In genomic region chr14:58074621-58075432, GRCm38 (mm10) we compare ENCODE assay signal across 8 mouse cellular contexts. TPM values are rescaled to one million over a fixed set of nuclear protein-coding genes. Genes with fewer than 3 reads are reported as not detected.
DNase-seq lines count a peak whose midpoint lies in the region; ATAC-seq lines count a peak whose summit lies in the region.

No protein-coding gene starts in this region.

- peaks cover 60% of the 10 kb centered on the region for H3K27me3 ChIP-seq in lung, embryonic 16.5 days (ENCODE audit: control insufficient read depth, insufficient read depth, low read depth, low read length)
- peaks cover 60% of the 10 kb centered on the region for H3K27me3 ChIP-seq in intestine, embryonic 15.5 days (replicated peaks)

- H3K4me2 ChIP-seq in lung, embryonic 16.5 days (ENCODE audit: low read depth, low read length), result peak overlapping the region; percentile 81
- peak overlapping the region; percentile 92 for H3K4me2 ChIP-seq in intestine, embryonic 15.5 days (replicated peaks)

- under 1% methylated on average over 58 of the region's 61 CpGs for WGBS in lung, embryonic 16.5 days
- WGBS in intestine, embryonic 15.5 days, result under 1% methylated on average over 61 of the region's 61 CpGs

- 0 out of 2 replicates have a peak, but pooled peaks have one; percentile 16 for ATAC-seq in lung, embryonic 16.5 days (ENCODE audit: low read depth)
- ATAC-seq in intestine, embryonic 15.5 days, result no peak

- H3K4me1 ChIP-seq in lung, embryonic 16.5 days (replicated peaks; ENCODE audit: control insufficient read depth, insufficient read depth, low read length), result peaks cover 25% of the 10 kb centered on the region
- peaks cover 28% of the 10 kb centered on the region for H3K4me1 ChIP-seq in intestine, embryonic 15.5 days (replicated peaks)

- peak overlapping the region; percentile 59 for H3K4me3 ChIP-seq in lung, embryonic 16.5 days (ENCODE audit: low read length)
- H3K4me3 ChIP-seq in intestine, embryonic 15.5 days (replicated peaks), result peak overlapping the region; percentile 59

- DNase-seq in lung, postnatal 25 days (ENCODE audit: low spot score), result no peak
- peak; percentile 77 to 78 for DNase-seq in cerebellum, postnatal 10 days
- peak; percentile 31 for DNase-seq in gastrocnemius, postnatal 10 days
- peak; percentile 5 for DNase-seq in liver
- peak; percentile 76 for DNase-seq in retina, embryonic 14.5 days (ENCODE audit: low spot score)
- DNase-seq in spleen, adult 12 weeks (ENCODE audit: low spot score), result no peak

- H3K27ac ChIP-seq in lung, embryonic 16.5 days (ENCODE audit: low read length), result peak overlapping the region; percentile 64
- H3K27ac ChIP-seq in intestine, embryonic 15.5 days, result peak overlapping the region; percentile 77

- no peaks in the 10 kb centered on the region for H3K9me3 ChIP-seq in lung, embryonic 16.5 days (ENCODE audit: control insufficient read depth, low read length)
- H3K9me3 ChIP-seq in intestine, embryonic 15.5 days, result no peaks in the 10 kb centered on the region

- peak overlapping the region; percentile 65 for H3K9ac ChIP-seq in lung, embryonic 16.5 days (ENCODE audit: low read length)
- H3K9ac ChIP-seq in intestine, embryonic 15.5 days, result peak overlapping the region; percentile 56

- H3K36me3 ChIP-seq in lung, embryonic 16.5 days (ENCODE audit: control insufficient read depth, insufficient read depth, low read length), result no peaks in the 10 kb centered on the region
- no peaks in the 10 kb centered on the region for H3K36me3 ChIP-seq in intestine, embryonic 15.5 days

RNA-seq across cellular contexts. Expression of gene Fgf9, which starts 4.5 kb away (rescaled TPM):
- 9.7 and 10.7 TPM in 2 replicates for polyA plus RNA-seq in lung, embryonic 16.5 days (2015; fragmentation: Nextera tagmentation; extraction: Ambion mirVana)
- 1 to 10 TPM; 1.2 to 1.8 TPM for total RNA-seq in gastrocnemius, postnatal 10 days (2021)
- 17.1 and 19.3 TPM in 2 replicates for polyA plus RNA-seq in intestine, embryonic 15.5 days (2015; fragmentation: Nextera tagmentation; extraction: Ambion mirVana)

Comparison
In these comparisons a context has a peak if more than half of its experiments do, and no peak if none do; other contexts are left out.
1. DNase-seq: peak in cerebellum, postnatal 10 days (2 of 2), gastrocnemius, postnatal 10 days (single experiment), liver (single experiment) and retina, embryonic 14.5 days (single experiment); none in lung, postnatal 25 days (single experiment) and spleen, adult 12 weeks (single experiment).